Mouse (Mus musculus) fat pad, adult 2 months (tissue): ENCODE data around the gene Brsk1.
A peak's percentile ranks its signal among the peaks of the same experiment; 100 is the strongest.

Experiments used
- DNase-seq: peaks from one replicate; pipeline ENCODE4 v3.0.0-alpha.2; 2011; ENCODE audit warnings: low read depth, low spot score; ENCODE audit errors: extremely low read depth

The Brsk1 gene

DNA sequence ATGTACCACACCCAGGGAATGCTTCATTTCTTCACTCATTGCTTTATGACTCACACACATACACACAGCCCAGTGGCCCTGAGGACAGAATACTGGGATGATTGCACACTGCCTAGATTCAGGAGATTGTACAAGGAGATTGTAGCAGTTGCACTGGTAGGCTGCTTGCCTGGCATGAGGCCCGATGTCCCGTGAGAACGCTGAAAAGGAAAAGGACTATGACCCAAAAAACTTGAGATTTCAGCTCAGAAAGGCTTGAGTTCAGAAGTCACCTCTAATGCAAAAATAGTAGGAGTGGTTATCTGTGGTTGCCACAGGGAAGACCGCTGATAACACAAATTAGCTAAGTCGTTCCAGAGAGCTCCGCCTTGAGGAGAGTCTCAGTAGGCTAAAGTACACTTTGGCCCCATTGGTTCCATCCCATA is 42.6 kb downstream of the Brsk1 start:
- peak; percentile 65 for DNase-seq

DNA sequence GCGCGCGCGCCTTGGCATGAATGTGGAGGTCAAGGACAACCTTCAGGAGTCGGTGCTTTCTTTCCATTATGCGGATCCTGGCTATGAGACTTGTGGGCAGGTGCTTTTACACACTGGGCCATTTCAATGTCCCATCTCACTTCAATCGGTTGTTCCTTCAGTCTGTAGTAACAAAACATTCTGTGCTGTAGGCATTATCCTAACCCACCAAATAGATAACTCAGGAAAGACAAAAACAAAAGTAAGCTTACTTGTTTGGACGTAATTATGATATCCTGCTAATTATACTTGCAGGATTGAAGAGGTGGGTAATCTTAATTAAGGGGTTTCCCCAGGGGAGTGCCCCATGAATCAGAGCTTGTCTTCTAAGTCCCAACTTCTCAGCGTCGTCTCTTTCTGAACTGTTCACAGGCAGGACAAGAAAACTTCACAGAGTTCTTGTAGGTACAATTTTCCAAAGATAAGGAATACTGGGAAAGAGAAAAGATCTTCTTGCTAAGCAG is 48.7 kb downstream of the Brsk1 start:
- DNase-seq = no peak

DNA sequence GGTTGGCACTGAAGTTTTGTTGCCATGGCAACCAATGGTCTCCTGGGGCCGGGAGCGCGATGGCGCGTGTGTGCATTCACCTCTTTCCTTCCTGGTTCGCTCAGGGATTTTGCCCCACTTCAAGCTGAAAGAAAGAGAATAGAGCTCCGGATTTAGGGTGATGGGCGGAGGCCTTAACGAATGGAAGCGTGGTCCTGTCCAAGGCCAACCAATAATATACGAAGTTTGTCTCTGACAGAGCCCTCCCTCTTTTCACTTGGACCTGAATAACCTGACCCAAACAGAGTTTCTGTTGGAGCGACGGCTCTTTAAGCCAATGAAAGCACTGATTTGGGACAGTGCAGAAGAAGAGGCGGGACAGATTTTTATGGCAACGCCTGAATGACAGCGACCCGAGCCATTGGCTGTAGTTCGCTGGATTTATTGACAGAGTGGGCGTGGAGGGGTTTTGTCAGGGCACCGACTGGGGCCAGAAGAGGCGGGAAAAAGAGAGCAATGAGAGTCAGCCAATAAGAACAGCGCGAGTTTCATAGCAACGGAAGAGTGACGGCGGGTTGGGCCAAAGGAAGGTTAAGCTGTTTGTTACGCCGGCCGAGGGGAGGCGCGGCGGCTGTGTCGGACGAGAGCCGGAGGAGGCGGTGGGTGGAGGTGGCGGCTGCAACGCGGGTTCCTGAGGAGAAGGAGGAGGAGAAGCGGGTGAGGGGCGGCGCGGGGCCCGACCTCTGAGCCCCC is 49.3 kb downstream of the Brsk1 start, which contains the start of gene Kmt5c:
Gene Kmt5c, plus strand, starts transcription at position 572 of the 732 bp plus-strand sequence.
- DNase-seq = peak; percentile 100

DNA sequence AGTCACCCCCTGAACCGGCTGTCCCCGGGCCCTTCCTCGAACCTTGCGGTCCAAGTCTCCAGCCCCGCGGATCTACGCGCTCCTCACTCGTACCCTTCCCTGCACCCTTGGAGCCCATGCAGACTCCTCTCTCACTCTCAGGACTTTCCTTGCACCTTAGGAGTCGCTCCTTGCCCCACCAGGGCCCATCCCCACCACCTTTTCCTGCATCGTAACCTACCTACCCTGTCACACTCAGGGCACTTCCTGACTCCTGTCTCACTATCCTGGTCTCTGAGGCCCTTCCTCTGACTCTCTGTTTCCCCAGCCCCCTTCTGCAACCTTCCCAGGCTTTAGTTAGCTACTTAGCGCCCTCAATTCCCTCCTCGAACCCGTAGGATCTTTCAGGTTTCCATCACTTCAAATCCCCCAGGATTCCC is 49.9 kb downstream of the Brsk1 start:
- DNase-seq = no peak

DNA sequence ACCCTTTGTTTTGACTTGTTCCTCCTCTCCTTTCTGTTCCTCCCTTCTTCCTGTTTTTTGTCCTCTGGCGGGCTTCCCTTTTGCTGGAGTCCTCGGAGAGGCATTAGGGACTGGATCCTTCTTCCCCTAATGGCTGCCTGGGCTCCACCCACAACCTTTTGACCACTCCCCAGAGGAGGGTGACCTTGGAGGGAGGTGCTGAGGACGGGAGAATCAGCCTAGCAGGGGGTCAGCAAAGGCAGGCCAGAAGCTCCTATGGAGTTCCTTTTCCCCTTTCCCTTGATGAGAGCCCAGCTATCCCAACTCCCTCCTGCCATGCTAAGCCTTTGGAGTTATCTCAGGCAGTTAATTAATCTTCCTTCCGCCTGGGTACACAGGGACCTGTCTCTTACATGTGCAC is 50.7 kb downstream of the Brsk1 start:
- no peak for DNase-seq

DNA sequence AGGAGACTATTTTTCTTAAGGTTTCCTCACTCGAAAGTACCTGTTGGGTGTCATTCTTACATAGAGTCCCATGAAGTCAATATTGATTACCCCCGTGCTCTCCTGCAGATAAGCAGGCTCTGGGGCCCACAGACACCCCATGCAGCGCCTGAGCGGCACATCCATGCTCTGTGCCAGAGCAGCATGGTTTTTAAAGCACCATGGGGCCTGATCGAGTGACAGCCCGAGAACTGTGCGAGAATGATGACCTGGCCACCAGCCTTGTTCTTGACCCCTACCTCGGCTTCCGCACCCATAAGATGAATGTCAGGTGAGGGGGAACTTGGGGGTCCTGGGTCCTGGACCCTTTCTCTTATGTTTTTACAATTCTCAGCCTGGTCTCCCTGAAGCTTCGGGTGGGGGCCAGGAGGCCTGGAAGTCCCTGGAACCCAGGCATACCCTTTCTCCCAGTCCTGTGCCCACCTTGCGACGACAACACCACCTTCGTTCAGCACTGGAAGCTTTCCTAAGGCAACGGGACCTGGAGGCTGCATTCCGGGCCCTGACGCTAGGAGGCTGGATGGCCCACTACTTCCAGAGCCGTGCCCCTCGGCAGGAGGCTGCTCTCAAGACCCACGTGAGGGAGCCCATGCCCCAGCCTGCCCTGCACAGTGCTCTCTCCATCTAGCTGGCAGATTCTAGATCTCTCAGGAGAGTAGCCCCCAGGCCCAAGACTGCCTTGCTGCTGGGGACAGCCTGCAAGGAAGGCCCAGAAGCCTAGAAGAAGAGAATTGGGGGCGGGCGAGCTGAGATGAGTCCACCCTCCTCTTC is 51.5 kb downstream of the Brsk1 start:
- DNase-seq = no peak

DNA sequence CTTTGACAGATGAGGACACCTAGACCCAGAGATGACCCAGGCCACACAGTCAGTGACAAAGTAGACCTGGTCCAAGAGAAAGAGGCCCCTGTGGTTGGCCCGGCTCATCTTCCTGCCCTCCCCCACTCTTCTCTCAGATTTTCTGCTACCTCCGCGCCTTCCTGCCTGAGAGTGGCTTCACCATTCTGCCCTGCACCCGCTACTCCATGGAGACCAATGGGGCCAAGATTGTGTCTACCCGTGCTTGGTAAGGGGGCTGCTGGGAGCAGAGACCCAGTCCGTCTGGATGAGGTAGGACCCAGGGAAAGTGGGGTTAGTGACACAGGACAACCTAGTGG is 52.0 kb downstream of the Brsk1 start:
- no peak for DNase-seq

DNA sequence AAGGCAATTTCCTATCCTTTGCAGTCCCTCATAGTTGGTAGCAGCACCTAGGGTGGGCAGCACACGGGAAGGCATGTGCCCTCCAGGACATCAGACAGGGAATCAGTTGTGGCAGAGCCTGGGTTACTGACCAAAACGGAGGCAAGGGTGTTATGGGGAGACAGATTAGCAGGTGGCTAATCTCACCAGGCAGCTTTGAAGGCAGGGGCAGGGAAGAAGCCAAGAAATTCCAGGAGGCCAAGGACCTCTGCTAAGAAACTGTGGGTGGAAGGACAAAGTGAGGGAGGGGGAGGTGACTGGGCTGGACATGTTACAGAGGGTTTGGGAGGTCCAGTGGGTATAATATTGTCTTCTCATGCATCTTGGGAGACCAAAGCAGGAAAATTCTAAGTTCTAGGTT is 53.0 kb downstream of the Brsk1 start:
- no peak for DNase-seq

DNA sequence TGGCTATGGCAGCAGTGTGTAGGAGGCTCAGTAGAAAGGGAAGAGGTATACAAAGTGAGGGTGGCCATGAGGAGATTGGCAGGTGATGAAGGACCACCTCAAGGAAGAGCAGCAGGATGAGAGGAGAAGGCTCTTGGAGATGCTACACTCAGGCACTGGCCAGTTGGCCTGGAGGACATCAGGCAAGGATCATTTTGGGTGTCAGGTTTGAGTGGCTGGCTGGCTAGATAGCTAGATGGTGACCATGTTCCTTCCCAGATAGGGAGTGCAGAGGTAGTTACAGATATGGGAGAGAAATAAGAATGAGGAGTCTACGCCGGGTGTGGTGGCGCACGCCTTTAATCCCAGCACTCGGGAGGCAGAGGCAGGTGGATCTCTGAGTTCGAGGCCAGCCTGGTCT is 54.5 kb downstream of the Brsk1 start:
- no peak for DNase-seq

DNA sequence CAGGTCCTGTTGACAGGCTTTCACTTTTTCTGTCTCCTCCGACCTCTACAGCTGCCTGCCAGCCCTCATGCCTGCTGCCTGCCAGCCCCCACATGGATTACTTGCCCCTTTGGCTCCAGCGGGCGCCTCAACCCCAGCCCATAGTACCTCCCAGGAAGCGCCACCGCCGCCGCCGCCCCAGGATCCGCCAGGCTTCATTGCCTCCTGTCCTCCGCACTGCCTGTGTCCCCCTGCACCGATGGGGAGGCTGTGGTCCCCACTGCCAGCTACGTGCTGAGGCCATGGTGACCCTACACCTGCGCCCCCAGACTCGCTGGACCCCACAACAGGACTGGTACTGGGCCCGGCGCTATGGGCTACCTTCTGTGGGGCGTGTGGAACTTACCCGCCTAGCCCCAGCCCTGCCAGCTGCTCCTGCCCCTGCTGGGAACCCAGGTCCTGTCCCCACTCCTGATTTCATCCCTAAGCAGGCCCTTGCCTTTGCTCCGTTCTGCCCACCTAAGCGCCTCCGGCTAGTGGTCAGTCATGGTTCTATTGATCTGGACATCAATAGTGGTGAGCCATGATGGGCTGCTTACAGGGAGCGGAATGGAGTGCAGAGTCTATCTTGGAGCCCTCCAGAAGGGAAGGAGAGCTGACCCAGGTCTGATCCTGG is 56.0 kb downstream of the Brsk1 start:
- DNase-seq = no peak

DNA sequence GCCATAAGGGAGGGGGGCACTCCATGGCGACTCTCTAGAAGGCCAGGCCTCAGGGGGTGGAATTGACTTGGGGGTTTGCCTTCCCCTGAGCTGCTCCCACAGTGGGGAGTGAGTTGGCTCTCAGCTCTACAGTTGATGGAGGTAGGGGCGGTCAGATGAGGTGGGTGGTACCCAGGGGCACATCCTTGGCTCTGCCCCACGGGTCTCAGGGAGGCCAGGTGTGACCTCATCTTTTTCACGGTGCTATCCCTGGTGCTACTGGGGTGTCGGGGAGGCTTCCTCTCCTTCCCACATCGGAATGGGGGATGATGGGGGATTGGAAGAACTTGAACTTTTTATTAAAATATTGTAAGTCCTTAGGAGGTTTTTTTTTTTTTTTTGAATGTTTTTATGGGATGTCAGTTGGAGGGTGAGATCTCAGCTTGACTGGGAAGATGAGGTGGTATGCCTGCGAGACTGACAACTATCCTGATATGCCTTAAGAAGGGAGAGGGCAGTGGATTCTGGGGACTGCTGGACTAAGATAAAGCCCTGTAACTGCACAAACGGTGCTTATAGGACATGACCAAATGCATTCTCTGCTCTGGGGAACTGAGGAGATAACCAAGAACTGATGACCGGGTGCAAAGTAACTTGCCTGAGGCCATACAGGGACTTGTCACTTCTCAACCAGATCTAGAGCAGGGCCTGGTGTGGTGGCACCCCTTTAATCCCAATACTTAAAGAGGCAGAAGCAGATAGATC is 56.9 kb downstream of the Brsk1 start:
- DNase-seq = no peak

DNA sequence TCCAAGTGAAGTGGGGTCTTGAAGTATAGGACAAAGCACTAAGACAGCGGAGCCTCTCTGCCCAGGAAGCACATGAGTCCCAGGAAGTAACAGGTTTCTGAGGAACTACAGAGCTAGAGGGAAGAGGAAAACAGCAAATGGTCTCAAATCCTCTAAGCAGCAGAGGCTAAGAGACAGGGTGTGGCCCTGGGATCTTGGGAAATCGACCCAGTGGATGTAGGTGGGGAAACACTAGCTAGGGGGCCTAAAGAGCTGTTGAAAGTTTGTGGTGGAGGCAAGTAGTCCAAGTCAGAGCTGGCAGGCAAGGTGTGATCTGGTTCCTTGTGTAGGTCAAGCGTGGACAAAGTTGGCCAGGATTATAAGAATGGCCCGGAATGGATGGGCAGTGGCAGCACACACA is 57.9 kb downstream of the Brsk1 start:
- DNase-seq = no peak

DNA sequence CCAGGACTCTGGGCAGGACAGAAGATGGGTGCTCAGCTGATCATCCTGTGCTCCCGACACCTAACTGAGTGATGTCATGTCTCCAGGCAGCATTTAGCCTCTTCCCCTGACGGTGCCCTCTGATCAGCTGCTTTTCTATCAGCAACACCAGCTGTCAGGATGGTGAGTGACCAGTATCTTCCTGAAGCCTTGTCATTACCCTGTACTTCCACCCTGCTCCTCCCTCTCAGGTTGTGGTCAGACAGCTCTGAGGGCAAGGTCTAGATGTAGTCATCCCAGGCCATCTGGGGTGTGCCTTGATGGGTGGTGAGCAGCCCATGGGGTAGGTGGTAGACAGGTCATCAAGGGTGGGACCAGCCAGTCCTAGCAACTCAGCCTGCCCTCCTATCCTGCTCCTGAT is 58.8 kb downstream of the Brsk1 start:
- no peak for DNase-seq

DNA sequence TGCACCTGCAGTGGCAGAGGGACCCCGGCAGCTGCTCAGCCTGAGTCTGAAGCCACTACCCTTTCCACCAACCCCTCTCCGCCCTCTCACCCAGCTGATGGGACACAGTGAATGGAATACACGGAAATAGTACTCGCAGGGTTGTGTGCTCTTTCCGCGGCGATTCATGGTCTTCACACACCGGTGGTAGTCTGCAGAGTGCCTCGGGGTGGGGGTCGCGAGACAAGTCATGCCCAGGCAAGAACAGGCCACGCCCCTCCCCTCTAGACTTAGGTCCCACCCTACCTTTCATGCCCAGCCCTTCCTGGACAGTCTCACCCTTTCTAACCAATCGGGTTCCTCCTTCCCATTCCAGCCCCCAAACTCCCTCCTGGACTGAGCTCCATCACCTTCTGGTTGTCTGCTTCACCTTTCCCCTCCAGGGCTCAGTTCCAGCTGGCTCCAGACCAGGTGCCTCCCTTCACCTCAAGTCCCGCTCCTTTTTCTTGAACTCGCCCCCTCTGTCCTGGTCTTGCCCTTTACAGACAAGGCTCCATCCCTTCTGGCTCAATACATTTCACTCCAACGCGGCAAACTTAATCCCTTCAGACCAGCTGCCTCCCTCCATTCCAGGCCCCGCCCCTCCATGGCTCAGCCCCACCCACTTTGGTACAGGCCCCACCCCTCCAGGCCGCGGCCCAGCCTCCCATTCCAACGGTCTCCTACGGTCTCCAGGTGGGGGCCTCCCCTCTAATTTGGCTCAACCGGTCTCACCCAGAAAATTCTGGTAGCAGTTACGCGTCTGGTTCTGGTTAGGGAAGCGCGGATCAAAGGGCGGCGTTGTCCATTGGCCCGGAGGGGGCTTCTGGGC is 61.8 kb downstream of the Brsk1 start:
- no peak for DNase-seq

DNA sequence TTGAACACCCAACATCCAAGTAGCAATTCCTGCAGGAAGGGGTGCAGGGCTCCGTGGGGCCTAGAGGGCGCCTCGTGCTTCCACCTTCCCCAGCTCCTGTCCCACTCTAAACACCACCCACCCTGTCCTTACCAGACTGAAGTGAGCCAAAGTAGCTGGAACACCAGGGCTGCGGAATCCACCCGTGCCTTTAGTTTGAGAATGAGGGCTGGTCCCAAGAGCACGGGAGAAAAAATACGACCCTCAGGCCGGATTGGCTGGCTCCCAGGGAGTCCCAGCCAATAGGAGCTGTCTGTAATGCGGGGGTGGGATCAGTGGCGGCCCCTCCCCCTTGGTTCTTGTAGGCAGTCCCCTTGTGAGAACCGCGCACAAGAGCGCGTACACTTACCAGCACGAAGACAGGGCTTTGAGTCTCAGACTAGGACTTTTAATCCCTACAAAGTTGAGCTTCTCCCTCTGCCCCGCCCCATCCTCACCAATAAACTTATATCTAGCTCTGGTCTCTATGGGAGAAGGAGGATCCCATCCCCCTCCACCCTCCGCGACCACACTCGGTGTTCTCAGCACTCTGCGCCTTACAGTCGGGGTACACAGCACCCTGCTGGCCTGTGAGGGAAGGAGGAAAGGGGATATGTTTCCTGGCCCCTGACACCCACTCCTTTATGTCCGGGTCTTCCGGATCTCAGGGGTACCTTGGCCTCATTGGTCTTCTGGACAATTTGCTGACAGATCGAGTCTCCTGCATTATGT is 62.6 kb downstream of the Brsk1 start, which contains the start of gene Cox6b2:
Gene Cox6b2, minus strand, starts transcription at position 274 of the 750 bp plus-strand sequence.
- no peak for DNase-seq

DNA sequence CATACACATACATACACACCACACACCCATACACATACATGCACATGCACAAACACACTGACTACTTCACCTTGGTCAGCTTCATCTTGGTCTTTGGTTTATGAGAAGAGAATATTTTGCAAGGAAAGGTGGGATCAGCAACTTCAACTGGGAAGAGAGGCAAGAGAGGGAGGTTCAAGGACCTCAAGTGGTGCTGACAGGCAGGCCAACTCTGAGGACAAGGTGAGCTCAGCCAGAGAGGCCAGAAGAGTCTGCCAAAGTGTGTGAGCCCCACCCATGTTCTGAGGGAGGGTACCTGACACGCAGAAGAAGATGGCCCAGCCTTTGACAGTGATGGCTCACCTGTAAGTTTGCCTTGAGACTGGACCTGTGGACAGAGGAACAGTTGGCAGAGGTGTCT is 69.3 kb downstream of the Brsk1 start:
- DNase-seq = no peak

DNA sequence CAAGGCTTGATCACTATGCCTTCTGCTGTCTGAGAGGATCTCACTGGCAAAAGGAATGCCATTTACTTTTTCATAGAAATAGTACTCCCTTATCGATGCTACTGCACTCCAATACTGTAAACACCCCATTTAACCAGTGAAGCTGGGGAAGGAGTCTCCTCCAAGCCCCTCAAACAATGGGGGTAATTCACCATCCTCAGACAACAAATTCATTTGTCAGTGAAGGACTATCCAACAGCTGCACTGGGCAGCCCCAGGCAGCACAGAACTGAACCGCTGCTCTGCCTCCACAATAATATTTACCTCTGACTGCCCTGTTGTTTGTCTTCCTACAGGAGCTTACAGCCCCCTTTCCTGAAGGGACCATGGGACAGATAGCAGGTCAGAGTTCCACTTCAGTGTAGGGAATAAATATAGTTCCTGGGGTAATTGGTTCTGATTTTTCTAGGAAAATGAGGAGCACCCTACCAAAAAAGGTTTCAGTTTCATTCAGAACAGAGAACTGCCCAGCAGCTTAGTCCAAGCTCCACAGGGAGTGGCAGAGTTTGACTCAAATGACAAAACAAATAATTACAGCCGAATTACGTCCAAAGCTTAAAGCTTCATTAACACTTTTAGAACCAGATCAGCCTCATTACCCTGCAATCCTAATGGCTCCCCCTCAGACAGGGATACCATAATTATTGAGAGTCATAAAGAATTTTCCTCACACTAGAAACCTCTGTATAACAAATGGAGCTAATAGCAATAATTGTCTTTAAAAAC is 74.7 kb downstream of the Brsk1 start:
- DNase-seq = no peak
